Mouse (Mus musculus): ENCODE results near the gene Rcor1. TPM values are rescaled to one million over a fixed set of nuclear protein-coding genes. Genes with fewer than 3 reads are reported as not detected.

The Rcor1 gene
- polyA plus RNA-seq, 1 experiment from 2014 or later: 19.2 TPM

DNA sequence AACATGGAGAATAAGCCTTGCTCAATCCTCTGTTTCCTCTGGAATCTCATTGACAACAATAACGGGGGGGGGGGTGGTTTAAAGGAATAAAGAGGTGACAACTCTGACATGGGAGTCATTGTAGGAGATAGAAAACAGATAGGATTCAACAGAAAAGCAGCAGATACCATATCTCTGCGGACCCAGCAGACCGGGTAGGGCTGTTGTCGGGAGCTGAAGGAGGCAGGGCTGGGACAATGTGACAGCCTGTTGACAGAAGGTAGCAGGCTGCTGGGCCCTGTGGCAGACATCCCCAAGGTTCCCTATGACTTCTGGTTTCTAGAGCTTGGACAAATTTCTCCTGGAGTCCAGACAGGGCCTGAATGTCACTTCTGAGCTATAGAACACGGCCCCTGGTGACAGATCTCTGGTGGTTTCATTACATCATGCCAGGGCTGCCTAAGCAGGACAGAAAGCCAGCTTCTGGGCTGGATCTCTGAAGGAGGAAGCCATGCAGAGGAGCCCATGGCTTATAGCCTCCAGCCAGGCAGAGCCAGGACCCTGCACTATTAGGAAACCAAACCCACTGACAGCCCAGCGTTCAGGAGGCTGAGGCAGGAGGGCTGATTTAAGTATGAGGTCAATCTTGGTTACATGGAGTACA, 29.4 kb upstream of the Rcor1 start:
- H3K27ac ChIP-seq (ENCODE audit: low read length): peak overlapping the region; percentile 57; the same call in 1 of the 2 replicates
- H3K4me3 ChIP-seq (ENCODE audit: low read depth, low read length): no peak overlapping the region
- peaks cover 7% of the 10 kb centered on the region; the same call in 1 of the 2 replicates for H3K9me3 ChIP-seq (ENCODE audit: control insufficient read depth, low read depth, low read length)
- peaks cover 33% of the 10 kb centered on the region; the same call in 1 of the 2 replicates for H3K4me1 ChIP-seq (ENCODE audit: control insufficient read depth, insufficient read depth, low read length)
- H3K4me2 ChIP-seq (replicated peaks; ENCODE audit: low read depth, low read length): no peak overlapping the region
- no peak for ATAC-seq (ENCODE audit: insufficient number of reproducible peaks, insufficient read depth, low FRiP score, low read depth)
- H3K27me3 ChIP-seq (ENCODE audit: control insufficient read depth, insufficient read depth, low read length): no peaks in the 10 kb centered on the region
- H3K36me3 ChIP-seq (ENCODE audit: control insufficient read depth, insufficient read depth, low read length): no peaks in the 10 kb centered on the region
- H3K9ac ChIP-seq (replicated peaks; ENCODE audit: low read depth, low read length): no peak overlapping the region
- WGBS: 63% methylated on average over 6 of the region's 6 CpGs

GRCm38 (mm10) chr12:111016807-111017206, 22.3 kb upstream of the Rcor1 start:
- H3K36me3 ChIP-seq (ENCODE audit: control insufficient read depth, insufficient read depth, low read length): no peaks in the 10 kb centered on the region
- H3K9ac ChIP-seq (replicated peaks; ENCODE audit: low read depth, low read length): no peak overlapping the region
- WGBS: 84% methylated on average over 3 of the region's 3 CpGs
- peaks cover 7% of the 10 kb centered on the region; the same call in 1 of the 2 replicates for H3K9me3 ChIP-seq (ENCODE audit: control insufficient read depth, low read depth, low read length)
- H3K4me2 ChIP-seq (replicated peaks; ENCODE audit: low read depth, low read length): no peak overlapping the region
- H3K27ac ChIP-seq (ENCODE audit: low read length): no peak overlapping the region
- H3K27me3 ChIP-seq (ENCODE audit: control insufficient read depth, insufficient read depth, low read length): no peaks in the 10 kb centered on the region
- no peak overlapping the region for H3K4me3 ChIP-seq (ENCODE audit: low read depth, low read length)
- H3K4me1 ChIP-seq (ENCODE audit: control insufficient read depth, insufficient read depth, low read length): no peaks in the 10 kb centered on the region
- ATAC-seq (ENCODE audit: insufficient number of reproducible peaks, insufficient read depth, low FRiP score, low read depth): no peak

GRCm38 (mm10) chr12:111018068-111018467, 21.1 kb upstream of the Rcor1 start:
- 91% methylated on average over 11 of the region's 11 CpGs for WGBS
- ATAC-seq (ENCODE audit: insufficient number of reproducible peaks, insufficient read depth, low FRiP score, low read depth): no peak
- Histone ChIP-seq H3K9ac (replicated peaks; ENCODE audit: low read depth, low read length) (no peak overlapping the region), H3K4me2 (replicated peaks; ENCODE audit: low read depth, low read length) (no peak overlapping the region), H3K27ac (ENCODE audit: low read length) (no peak overlapping the region), H3K4me1 (ENCODE audit: control insufficient read depth, insufficient read depth, low read length) (no peaks in the 10 kb centered on the region), H3K9me3 (ENCODE audit: control insufficient read depth, low read depth, low read length) (no peaks in the 10 kb centered on the region), H3K36me3 (ENCODE audit: control insufficient read depth, insufficient read depth, low read length) (no peaks in the 10 kb centered on the region), H3K4me3 (ENCODE audit: low read depth, low read length) (no peak overlapping the region), H3K27me3 (ENCODE audit: control insufficient read depth, insufficient read depth, low read length) (no peaks in the 10 kb centered on the region)

DNA sequence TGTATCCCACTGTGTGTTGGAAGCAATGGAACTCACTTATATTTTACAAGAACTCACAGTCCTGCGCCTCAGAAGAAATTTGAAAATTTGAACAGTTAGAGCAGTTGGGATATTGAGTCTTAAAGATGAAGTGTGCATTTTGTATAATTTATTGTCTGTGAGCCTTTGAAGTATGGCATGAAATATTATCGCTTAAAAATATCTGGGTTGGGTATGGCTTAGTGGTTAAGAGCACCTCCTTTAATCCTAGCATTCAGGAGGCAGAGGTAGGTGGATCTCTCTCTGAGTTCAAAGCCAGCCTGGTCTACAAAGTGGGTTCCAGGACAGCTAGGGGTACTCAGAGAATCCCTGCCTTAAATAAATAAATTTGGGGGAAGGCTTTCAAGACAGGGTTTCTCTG, 20.1 kb upstream of the Rcor1 start:
- no peaks in the 10 kb centered on the region for H3K36me3 ChIP-seq (ENCODE audit: control insufficient read depth, insufficient read depth, low read length)
- no peaks in the 10 kb centered on the region for H3K27me3 ChIP-seq (ENCODE audit: control insufficient read depth, insufficient read depth, low read length)
- 89% methylated on average over 2 of the region's 2 CpGs for WGBS
- no peak for ATAC-seq (ENCODE audit: insufficient number of reproducible peaks, insufficient read depth, low FRiP score, low read depth)
- no peak overlapping the region for H3K9ac ChIP-seq (replicated peaks; ENCODE audit: low read depth, low read length)
- no peak overlapping the region for H3K4me2 ChIP-seq (replicated peaks; ENCODE audit: low read depth, low read length)
- no peak overlapping the region for H3K4me3 ChIP-seq (ENCODE audit: low read depth, low read length)
- no peaks in the 10 kb centered on the region for H3K9me3 ChIP-seq (ENCODE audit: control insufficient read depth, low read depth, low read length)
- H3K4me1 ChIP-seq (ENCODE audit: control insufficient read depth, insufficient read depth, low read length): no peaks in the 10 kb centered on the region
- no peak overlapping the region for H3K27ac ChIP-seq (ENCODE audit: low read length)

DNA sequence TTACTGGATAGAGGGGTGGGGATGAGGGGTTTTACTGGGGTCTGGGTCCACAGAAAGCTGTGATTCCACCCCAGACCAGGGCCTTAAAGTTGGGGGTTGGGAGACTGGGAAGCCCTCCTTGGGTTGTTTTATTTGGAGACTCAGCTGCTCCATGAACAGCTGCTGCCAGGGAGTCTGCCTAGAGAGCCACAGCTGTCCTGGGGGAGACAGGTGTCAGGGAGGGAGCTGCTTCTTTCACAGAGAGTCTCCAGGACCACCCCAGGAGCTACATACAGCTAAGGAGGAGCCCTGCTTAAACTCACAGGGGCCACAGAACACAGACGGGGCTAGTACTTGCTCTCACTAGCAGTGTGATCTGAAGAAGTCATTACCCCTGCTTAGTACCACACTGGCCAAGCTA, 18.0 kb upstream of the Rcor1 start:
- H3K36me3 ChIP-seq (ENCODE audit: control insufficient read depth, insufficient read depth, low read length): no peaks in the 10 kb centered on the region
- no peak overlapping the region for H3K4me3 ChIP-seq (ENCODE audit: low read depth, low read length)
- ATAC-seq (ENCODE audit: insufficient number of reproducible peaks, insufficient read depth, low FRiP score, low read depth): no peak
- WGBS: 32% methylated on average over 1 of the region's 1 CpGs
- no peak overlapping the region for H3K27ac ChIP-seq (ENCODE audit: low read length)
- H3K4me1 ChIP-seq (ENCODE audit: control insufficient read depth, insufficient read depth, low read length): no peaks in the 10 kb centered on the region
- no peaks in the 10 kb centered on the region for H3K27me3 ChIP-seq (ENCODE audit: control insufficient read depth, insufficient read depth, low read length)
- no peaks in the 10 kb centered on the region for H3K9me3 ChIP-seq (ENCODE audit: control insufficient read depth, low read depth, low read length)
- no peak overlapping the region for H3K4me2 ChIP-seq (replicated peaks; ENCODE audit: low read depth, low read length)
- no peak overlapping the region for H3K9ac ChIP-seq (replicated peaks; ENCODE audit: low read depth, low read length)

GRCm38 (mm10) chr12:111021577-111021976, 17.6 kb upstream of the Rcor1 start:
- ATAC-seq (ENCODE audit: insufficient number of reproducible peaks, insufficient read depth, low FRiP score, low read depth): no peak
- no peaks in the 10 kb centered on the region for H3K4me1 ChIP-seq (ENCODE audit: control insufficient read depth, insufficient read depth, low read length)
- no peak overlapping the region for H3K9ac ChIP-seq (replicated peaks; ENCODE audit: low read depth, low read length)
- H3K9me3 ChIP-seq (ENCODE audit: control insufficient read depth, low read depth, low read length): no peaks in the 10 kb centered on the region
- no peak overlapping the region for H3K4me2 ChIP-seq (replicated peaks; ENCODE audit: low read depth, low read length)
- H3K27ac ChIP-seq (ENCODE audit: low read length): no peak overlapping the region
- no peaks in the 10 kb centered on the region for H3K36me3 ChIP-seq (ENCODE audit: control insufficient read depth, insufficient read depth, low read length)
- no peaks in the 10 kb centered on the region for H3K27me3 ChIP-seq (ENCODE audit: control insufficient read depth, insufficient read depth, low read length)
- WGBS: 59% methylated on average over 3 of the region's 3 CpGs
- no peak overlapping the region for H3K4me3 ChIP-seq (ENCODE audit: low read depth, low read length)

DNA sequence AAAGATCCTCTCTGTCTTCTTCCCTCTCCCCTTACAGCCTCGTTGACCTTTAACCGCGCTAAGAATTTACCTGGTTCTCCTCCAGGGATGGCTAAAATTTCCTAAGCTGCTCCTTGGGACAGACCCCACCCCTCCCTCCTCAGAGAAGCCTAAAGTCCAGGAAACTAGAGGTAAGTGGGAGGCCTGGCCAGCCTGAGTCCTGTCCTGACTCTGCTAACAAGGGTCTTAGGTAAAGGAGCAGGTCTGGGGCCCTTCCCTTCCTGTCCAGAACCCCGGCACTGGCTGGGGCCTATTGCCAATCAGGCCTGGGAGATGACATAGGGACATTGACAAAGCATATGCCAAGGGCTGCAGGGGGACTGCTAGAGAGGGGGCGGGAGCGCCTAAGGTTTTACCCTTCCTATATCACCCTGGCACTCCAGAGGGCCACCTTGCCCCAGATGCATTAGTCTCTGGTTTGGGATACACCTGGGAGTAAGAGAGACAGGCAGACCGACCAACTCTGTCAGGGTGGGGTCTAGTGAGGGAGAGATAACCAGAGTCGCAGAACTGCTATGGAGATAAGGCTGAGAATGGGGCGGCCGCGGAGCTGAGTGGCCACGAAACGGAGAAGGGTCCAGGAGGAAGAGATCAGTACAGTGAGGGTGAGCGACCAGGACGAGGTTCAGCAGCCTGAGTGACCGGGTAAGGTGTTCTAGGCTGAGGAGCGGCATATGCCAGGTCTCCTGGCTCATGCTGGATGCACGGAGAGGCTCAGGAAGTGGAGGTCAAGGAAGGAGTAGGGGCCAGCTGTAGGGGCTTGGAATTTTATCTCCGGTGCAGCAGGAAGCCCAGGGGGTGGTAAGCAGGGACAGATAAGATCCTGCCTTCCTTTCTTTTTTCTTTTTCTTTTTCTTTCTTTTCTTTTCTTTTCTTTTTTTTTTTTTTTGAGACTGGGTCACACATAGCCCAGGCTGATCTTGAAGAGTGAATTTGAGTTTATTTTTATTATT, 10.7 kb upstream of the Rcor1 start:
- Histone ChIP-seq H3K4me1 (ENCODE audit: control insufficient read depth, insufficient read depth, low read length) (no peaks in the 10 kb centered on the region; the same call in 1 of the 2 replicates), H3K9me3 (ENCODE audit: control insufficient read depth, low read depth, low read length) (no peaks in the 10 kb centered on the region), H3K4me3 (ENCODE audit: low read depth, low read length) (no peak overlapping the region), H3K4me2 (replicated peaks; ENCODE audit: low read depth, low read length) (no peak overlapping the region), H3K27ac (ENCODE audit: low read length) (no peak overlapping the region), H3K9ac (replicated peaks; ENCODE audit: low read depth, low read length) (no peak overlapping the region), H3K36me3 (ENCODE audit: control insufficient read depth, insufficient read depth, low read length) (no peaks in the 10 kb centered on the region), H3K27me3 (ENCODE audit: control insufficient read depth, insufficient read depth, low read length) (no peaks in the 10 kb centered on the region)
- 0 out of 2 replicates have a peak, but pooled peaks have one; percentile 49 for ATAC-seq (ENCODE audit: insufficient number of reproducible peaks, insufficient read depth, low FRiP score, low read depth)
- 43% methylated on average over 19 of the region's 19 CpGs for WGBS

DNA sequence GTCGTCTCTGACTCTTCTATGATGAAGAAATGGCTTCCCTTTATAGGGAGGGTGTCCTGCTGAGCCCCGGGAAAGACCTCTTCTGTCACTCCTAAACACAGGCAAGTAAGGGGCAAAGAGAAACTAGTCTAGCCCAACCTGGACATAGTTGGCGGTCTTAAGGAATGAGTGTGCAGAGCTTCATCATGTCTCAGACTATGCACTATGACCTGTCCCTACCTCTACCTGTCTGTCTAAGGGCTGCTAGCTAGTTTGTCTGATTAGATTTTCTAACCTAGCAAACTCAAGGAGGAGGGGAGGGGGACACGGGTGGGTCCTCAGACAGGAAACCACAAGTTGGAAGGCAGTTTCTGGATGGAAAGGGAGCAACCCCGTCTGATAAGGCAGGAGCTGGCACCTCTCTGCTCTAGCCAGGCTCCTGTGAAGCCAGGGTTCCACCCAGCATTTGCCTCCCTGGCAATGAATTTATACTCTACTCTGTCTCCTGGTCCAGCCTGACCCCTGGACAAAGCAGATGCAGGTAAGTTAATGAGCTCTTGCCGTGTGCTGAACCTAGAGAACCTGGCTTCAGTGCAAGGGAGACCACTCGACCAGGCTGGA, 9.8 kb upstream of the Rcor1 start:
- WGBS: 67% methylated on average over 7 of the region's 7 CpGs
- no peak for ATAC-seq (ENCODE audit: insufficient number of reproducible peaks, insufficient read depth, low FRiP score, low read depth)
- H3K4me3 ChIP-seq (ENCODE audit: low read depth, low read length): no peak overlapping the region
- H3K36me3 ChIP-seq (ENCODE audit: control insufficient read depth, insufficient read depth, low read length): no peaks in the 10 kb centered on the region
- H3K4me2 ChIP-seq (replicated peaks; ENCODE audit: low read depth, low read length): no peak overlapping the region
- no peak overlapping the region for H3K9ac ChIP-seq (replicated peaks; ENCODE audit: low read depth, low read length)
- H3K27ac ChIP-seq (ENCODE audit: low read length): no peak overlapping the region
- no peaks in the 10 kb centered on the region for H3K27me3 ChIP-seq (ENCODE audit: control insufficient read depth, insufficient read depth, low read length)
- no peaks in the 10 kb centered on the region; the same call in 1 of the 2 replicates for H3K4me1 ChIP-seq (ENCODE audit: control insufficient read depth, insufficient read depth, low read length)
- H3K9me3 ChIP-seq (ENCODE audit: control insufficient read depth, low read depth, low read length): no peaks in the 10 kb centered on the region
